In the genomic region with DNA sequence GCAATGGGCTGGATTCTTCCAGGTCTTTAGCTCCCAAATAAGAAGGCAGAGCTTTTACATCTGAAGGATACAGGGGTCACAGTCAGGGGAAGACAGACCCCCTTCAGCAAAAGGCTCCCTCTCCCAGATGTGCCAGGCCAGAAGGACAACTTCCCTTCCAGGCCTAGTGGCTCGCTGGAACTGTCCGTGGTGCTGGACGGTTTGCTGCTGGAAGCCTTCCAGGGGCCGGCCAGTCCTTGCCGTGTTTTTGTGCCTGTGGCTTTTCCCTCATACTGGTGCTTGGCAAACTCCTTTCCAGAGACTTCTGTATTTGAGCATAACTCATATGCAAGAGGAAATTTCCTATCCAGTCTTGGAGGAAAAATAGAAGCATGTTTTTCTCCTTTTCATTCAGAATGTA, we compare ENCODE assay signal across 10 mouse cellular contexts. TPM values are rescaled to one million over a fixed set of nuclear protein-coding genes. Genes with fewer than 3 reads are reported as not detected.
A peak's percentile ranks its signal among the peaks of the same experiment; 100 is the strongest.
DNase-seq lines count a peak whose midpoint lies in the region; ATAC-seq and TF ChIP-seq lines count a peak whose summit lies in the region.
"Had no signal": no experiment of that assay in that cellular context is flagged by ENCODE, and none has a peak within 500 bp of the region (broad histone marks: within the 10 kb centered on the region; RNA-seq: fewer than 3 reads in every experiment).

No protein-coding gene starts in this region.

- no peak for TF ChIP-seq CTCF in gastrocnemius, adult 2 months (IDR thresholded peaks at IDR 0.05)
- TF ChIP-seq CTCF in brain, embryonic 14.5 days (IDR thresholded peaks at IDR 0.05; ENCODE audit: borderline replicate concordance, extremely low read depth, insufficient read depth, insufficient read length) = no peak

- no peak overlapping the region for H3K4me3 ChIP-seq in gastrocnemius, adult 2 months
- no peak overlapping the region for H3K4me3 ChIP-seq in intestine, embryonic 15.5 days (replicated peaks)

- H3K9ac ChIP-seq in intestine, embryonic 15.5 days = no peak overlapping the region

- no peak overlapping the region for H3K4me2 ChIP-seq in intestine, embryonic 15.5 days (replicated peaks)

- no peak overlapping the region for H3K27ac ChIP-seq in gastrocnemius, adult 2 months
- no peak overlapping the region for H3K27ac ChIP-seq in intestine, embryonic 15.5 days

- DNase-seq in gastrocnemius, adult 2 months = peak; percentile 49
- no peak for DNase-seq in gastrocnemius, adult 8-10 months (ENCODE audit: low spot score in 2 of 2)
- DNase-seq in 416B (ENCODE audit: low read depth) = peak; percentile 48
- DNase-seq in brain, embryonic 14.5 days (ENCODE audit: low read depth) = peak; percentile 15
- peak; percentile 85 for DNase-seq in kidney, postnatal 10 days
- DNase-seq in retina, postnatal 1 day = peak; percentile 47
- no peak for DNase-seq in B cell, adult 2 months

- intact Hi-C loops in gastrocnemius, adult 2 months (cut with DNase I) = no loop called here

- H3K9me3 ChIP-seq in intestine, embryonic 15.5 days = no peaks in the 10 kb centered on the region

- peaks cover 18% of the 10 kb centered on the region for H3K4me1 ChIP-seq in intestine, embryonic 15.5 days (replicated peaks)

- WGBS in intestine, embryonic 15.5 days = 6% methylated on average over 5 of the region's 5 CpGs

- TF ChIP-seq POLR2A in brain, embryonic 14.5 days (IDR thresholded peaks at IDR 0.05; ENCODE audit: borderline replicate concordance, extremely low read depth, insufficient read depth, insufficient read length, poor library complexity, severe bottlenecking) = no peak

- ATAC-seq in intestine, embryonic 15.5 days = no peak

- peaks cover 51% of the 10 kb centered on the region for H3K27me3 ChIP-seq in intestine, embryonic 15.5 days (replicated peaks)
- H3K27me3 ChIP-seq: CH12.LX had no signal

- no peaks in the 10 kb centered on the region for H3K36me3 ChIP-seq in intestine, embryonic 15.5 days

RNA-seq across cellular contexts. Expression of a gene that starts 1.8 kb away (rescaled TPM):
- total RNA-seq in gastrocnemius, adult 2 months (2021) = not detected
- not detected for total RNA-seq in gastrocnemius, adult 8-10 months (2022)
- polyA plus RNA-seq in brain, embryonic 14.5 days (2012; rRNA removed) = 0.57 and 1.6 TPM in 2 replicates
- 0.89 and 1.4 TPM in 2 replicates for polyA plus RNA-seq in intestine, embryonic 15.5 days (2015; fragmentation: Nextera tagmentation; extraction: Ambion mirVana)
- total RNA-seq: CH12.LX had no signal
- polyA plus RNA-seq: liver, embryonic 16.5 days had no signal

RNA-seq across cellular contexts. Expression of a gene that starts 3.0 kb away (rescaled TPM):
- total RNA-seq in gastrocnemius, adult 2 months (2021) = not detected
- total RNA-seq in gastrocnemius, adult 8-10 months (2022) = not detected
- 1.8 and 7.2 TPM in 2 replicates for polyA plus RNA-seq in brain, embryonic 14.5 days (2012; rRNA removed)
- polyA plus RNA-seq in intestine, embryonic 15.5 days (2015; fragmentation: Nextera tagmentation; extraction: Ambion mirVana) = 8.4 TPM in 2 replicates
- total RNA-seq: CH12.LX had no signal

RNA-seq across cellular contexts. Expression of a gene that starts 45.7 kb away (rescaled TPM):
- total RNA-seq in gastrocnemius, adult 2 months (2021) = 1 to 10 TPM; 4.4 to 4.5 TPM
- total RNA-seq in gastrocnemius, adult 8-10 months (2022) = 1 to 10 TPM; 3.2 to 6.4 (median 4.6) TPM
- polyA plus RNA-seq in brain, embryonic 14.5 days (2012; rRNA removed) = 15.1 and 15.9 TPM in 2 replicates
- polyA plus RNA-seq in intestine, embryonic 15.5 days (2015; fragmentation: Nextera tagmentation; extraction: Ambion mirVana) = 15.9 and 16.5 TPM in 2 replicates

Comparison
In these comparisons a context has a peak if more than half of its experiments do, and no peak if none do; other contexts are left out.
1. DNase-seq: peak in gastrocnemius, adult 2 months (single experiment), 416B (single experiment), brain, embryonic 14.5 days (single experiment), kidney, postnatal 10 days (single experiment) and retina, postnatal 1 day (single experiment); none in gastrocnemius, adult 8-10 months (0 of 2) and B cell, adult 2 months (0 of 2).